Mouse (Mus musculus): Measurements from ENCODE around the gene Smad6. TPM values are rescaled to one million over a fixed set of nuclear protein-coding genes. Genes with fewer than 3 reads are reported as not detected.

Smad6 gene
- polyA plus RNA-seq, 1 experiment from 2014 or later = 19.3 TPM

Other genes with a start within 250 kb of the Smad6 start
- gene Lctl, start 95.1 kb upstream of the Smad6 start, polyA plus RNA-seq (2015; fragmentation: Nextera tagmentation; extraction: Ambion mirVana) = not detected in 2 replicates
- 19.9 and 21.7 TPM in 2 replicates for gene Zwilch, start 151.0 kb upstream of the Smad6 start, polyA plus RNA-seq (2015; fragmentation: Nextera tagmentation; extraction: Ambion mirVana)
- gene Rpl4, start 151.3 kb upstream of the Smad6 start, polyA plus RNA-seq (2015; fragmentation: Nextera tagmentation; extraction: Ambion mirVana) = 707 and 780 TPM in 2 replicates
- gene Snapc5, start 157.2 kb upstream of the Smad6 start, polyA plus RNA-seq (2015; fragmentation: Nextera tagmentation; extraction: Ambion mirVana) = 26.5 and 31.1 TPM in 2 replicates
- 1.6 and 1.7 TPM in 2 replicates for gene Uchl4, start 213.1 kb upstream of the Smad6 start, polyA plus RNA-seq (2015; fragmentation: Nextera tagmentation; extraction: Ambion mirVana)
- 79.0 and 86.7 TPM in 2 replicates for gene Map2k1, start 231.6 kb upstream of the Smad6 start, polyA plus RNA-seq (2015; fragmentation: Nextera tagmentation; extraction: Ambion mirVana)

All from heart, embryonic 13.5 days (tissue).